Mouse (Mus musculus): ENCODE data around the gene Slc44a5. TPM values are rescaled to one million over a fixed set of nuclear protein-coding genes. Genes with fewer than 3 reads are reported as not detected.
A peak's percentile ranks its signal among the peaks of the same experiment; 100 is the strongest.
"Not testable (repeated sequence)": the region's sequence is repeated elsewhere in the genome, so short reads cannot be mapped to it uniquely, and the experiment has no call there.

Gene Slc44a5
- polyA plus RNA-seq, 1 experiment = 0.03 TPM

- Histone ChIP-seq H3K4me1 (ENCODE audit: control insufficient read depth, insufficient read depth, insufficient read length, low read length) (no peaks in the 10 kb centered on the region), H3K36me3 (ENCODE audit: control insufficient read depth, insufficient read depth, low read length) (no peaks in the 10 kb centered on the region), H3K27me3 (ENCODE audit: control insufficient read depth, insufficient read depth, low read length) (no peaks in the 10 kb centered on the region), H3K27ac (ENCODE audit: insufficient read depth, low read depth, low read length) (no peak overlapping the region), H3K4me3 (ENCODE audit: low read depth, low read length) (no peak overlapping the region)
- WGBS = 62% methylated on average over 10 of the region's 10 CpGs
- no peak for TF ChIP-seq POLR2A (IDR thresholded peaks at IDR 0.05; ENCODE audit: low read depth, low read length)
- no peak for TF ChIP-seq CTCF (IDR thresholded peaks at IDR 0.05; ENCODE audit: extremely low read depth, insufficient read length, insufficient replicate concordance, low read depth, low read length)
Measured at GRCm38 (mm10) chr3:154252219-154252618, 279.0 kb downstream of the Slc44a5 start.

- H3K36me3 ChIP-seq (ENCODE audit: control insufficient read depth, insufficient read depth, low read length); H3K4me3 ChIP-seq (ENCODE audit: low read depth, low read length); H3K27me3 ChIP-seq (ENCODE audit: control insufficient read depth, insufficient read depth, low read length); H3K4me1 ChIP-seq (ENCODE audit: control insufficient read depth, insufficient read depth, insufficient read length, low read length); H3K27ac ChIP-seq (ENCODE audit: insufficient read depth, low read depth, low read length): not testable (repeated sequence)
- WGBS = 91% methylated on average over 2 of the region's 2 CpGs
Measured at GRCm38 (mm10) chr3:154254187-154254586, 281.0 kb downstream of the Slc44a5 start.

GRCm38 (mm10) chr3:154257312-154257711 is 284.1 kb downstream of the Slc44a5 start:
- no peaks in the 10 kb centered on the region for H3K36me3 ChIP-seq (ENCODE audit: control insufficient read depth, insufficient read depth, low read length)
- H3K27me3 ChIP-seq (ENCODE audit: control insufficient read depth, insufficient read depth, low read length) = no peaks in the 10 kb centered on the region
- H3K4me1 ChIP-seq (ENCODE audit: control insufficient read depth, insufficient read depth, insufficient read length, low read length) = no peaks in the 10 kb centered on the region
- no peak for TF ChIP-seq CTCF (IDR thresholded peaks at IDR 0.05; ENCODE audit: extremely low read depth, insufficient read length, insufficient replicate concordance, low read depth, low read length)
- TF ChIP-seq POLR2A (IDR thresholded peaks at IDR 0.05; ENCODE audit: low read depth, low read length) = no peak
- H3K27ac ChIP-seq (ENCODE audit: insufficient read depth, low read depth, low read length) = no peak overlapping the region
- no peak overlapping the region for H3K4me3 ChIP-seq (ENCODE audit: low read depth, low read length)

GRCm38 (mm10) chr3:154268313-154268712 is 295.1 kb downstream of the Slc44a5 start:
- Histone ChIP-seq H3K36me3 (ENCODE audit: control insufficient read depth, insufficient read depth, low read length) (no peaks in the 10 kb centered on the region), H3K4me1 (ENCODE audit: control insufficient read depth, insufficient read depth, insufficient read length, low read length) (no peaks in the 10 kb centered on the region), H3K27ac (ENCODE audit: insufficient read depth, low read depth, low read length) (no peak overlapping the region), H3K4me3 (ENCODE audit: low read depth, low read length) (no peak overlapping the region), H3K27me3 (ENCODE audit: control insufficient read depth, insufficient read depth, low read length) (no peaks in the 10 kb centered on the region)
- TF ChIP-seq POLR2A (IDR thresholded peaks at IDR 0.05; ENCODE audit: low read depth, low read length) = no peak
- no peak for TF ChIP-seq CTCF (IDR thresholded peaks at IDR 0.05; ENCODE audit: extremely low read depth, insufficient read length, insufficient replicate concordance, low read depth, low read length)
- 29% methylated on average over 9 of the region's 9 CpGs for WGBS

- Histone ChIP-seq H3K27me3 (ENCODE audit: control insufficient read depth, insufficient read depth, low read length) (no peaks in the 10 kb centered on the region), H3K4me1 (ENCODE audit: control insufficient read depth, insufficient read depth, insufficient read length, low read length) (no peaks in the 10 kb centered on the region), H3K4me3 (ENCODE audit: low read depth, low read length) (no peak overlapping the region), H3K36me3 (ENCODE audit: control insufficient read depth, insufficient read depth, low read length) (no peaks in the 10 kb centered on the region), H3K27ac (ENCODE audit: insufficient read depth, low read depth, low read length) (no peak overlapping the region)
- 14% methylated on average over 19 of the region's 19 CpGs for WGBS
- TF ChIP-seq CTCF (IDR thresholded peaks at IDR 0.05; ENCODE audit: extremely low read depth, insufficient read length, insufficient replicate concordance, low read depth, low read length) = peak; percentile 93
- no peak for TF ChIP-seq POLR2A (IDR thresholded peaks at IDR 0.05; ENCODE audit: low read depth, low read length)
Measured at GRCm38 (mm10) chr3:154269757-154270366, 296.6 kb downstream of the Slc44a5 start.

- WGBS = 69% methylated on average over 3 of the region's 3 CpGs
Measured at GRCm38 (mm10) chr3:154274681-154275080, 301.4 kb downstream of the Slc44a5 start.

GRCm38 (mm10) chr3:154284260-154284659 is 311.0 kb downstream of the Slc44a5 start:
- no peak for TF ChIP-seq POLR2A (IDR thresholded peaks at IDR 0.05; ENCODE audit: low read depth, low read length)
- H3K4me1 ChIP-seq (ENCODE audit: control insufficient read depth, insufficient read depth, insufficient read length, low read length) = no peaks in the 10 kb centered on the region
- no peak overlapping the region for H3K27ac ChIP-seq (ENCODE audit: insufficient read depth, low read depth, low read length)
- no peak overlapping the region for H3K4me3 ChIP-seq (ENCODE audit: low read depth, low read length)
- WGBS = 43% methylated on average over 3 of the region's 3 CpGs
- no peaks in the 10 kb centered on the region for H3K36me3 ChIP-seq (ENCODE audit: control insufficient read depth, insufficient read depth, low read length)
- no peaks in the 10 kb centered on the region for H3K27me3 ChIP-seq (ENCODE audit: control insufficient read depth, insufficient read depth, low read length)

More at GRCm38 (mm10) chr3:154274681-154275080, 301.4 kb downstream of the Slc44a5 start:
- no peak for TF ChIP-seq POLR2A (IDR thresholded peaks at IDR 0.05; ENCODE audit: low read depth, low read length)
- TF ChIP-seq CTCF (IDR thresholded peaks at IDR 0.05; ENCODE audit: extremely low read depth, insufficient read length, insufficient replicate concordance, low read depth, low read length) = no peak
- H3K27me3 ChIP-seq (ENCODE audit: control insufficient read depth, insufficient read depth, low read length) = no peaks in the 10 kb centered on the region
- no peak overlapping the region for H3K27ac ChIP-seq (ENCODE audit: insufficient read depth, low read depth, low read length)
- no peaks in the 10 kb centered on the region for H3K36me3 ChIP-seq (ENCODE audit: control insufficient read depth, insufficient read depth, low read length)
- no peak overlapping the region for H3K4me3 ChIP-seq (ENCODE audit: low read depth, low read length)
- no peaks in the 10 kb centered on the region for H3K4me1 ChIP-seq (ENCODE audit: control insufficient read depth, insufficient read depth, insufficient read length, low read length)

GRCm38 (mm10) chr3:154285351-154285750 is 312.1 kb downstream of the Slc44a5 start:
- no peak overlapping the region for H3K27ac ChIP-seq (ENCODE audit: insufficient read depth, low read depth, low read length)
- H3K27me3 ChIP-seq (ENCODE audit: control insufficient read depth, insufficient read depth, low read length) = no peaks in the 10 kb centered on the region
- WGBS = 53% methylated on average over 4 of the region's 4 CpGs

More at GRCm38 (mm10) chr3:154285351-154285750, 312.1 kb downstream of the Slc44a5 start:
- Histone ChIP-seq H3K36me3 (ENCODE audit: control insufficient read depth, insufficient read depth, low read length) (no peaks in the 10 kb centered on the region), H3K4me3 (ENCODE audit: low read depth, low read length) (no peak overlapping the region), H3K4me1 (ENCODE audit: control insufficient read depth, insufficient read depth, insufficient read length, low read length) (no peaks in the 10 kb centered on the region)
- TF ChIP-seq POLR2A (IDR thresholded peaks at IDR 0.05; ENCODE audit: low read depth, low read length) = no peak
- TF ChIP-seq CTCF (IDR thresholded peaks at IDR 0.05; ENCODE audit: extremely low read depth, insufficient read length, insufficient replicate concordance, low read depth, low read length) = no peak

Data from small intestine, adult 2 months (tissue).